16 mouse cellular contexts compared by ENCODE assay signal in genomic region chr13:58542601-58543041, GRCm38 (mm10).
DNase-seq lines count a peak whose midpoint lies in the region; ATAC-seq and TF ChIP-seq lines count a peak whose summit lies in the region.
"Had no signal": no experiment of that assay in that cellular context is flagged by ENCODE, and none has a peak within 500 bp of the region (broad histone marks: within the 10 kb centered on the region; RNA-seq: fewer than 3 reads in every experiment).

No protein-coding gene starts in this region.

- H3K4me3 ChIP-seq in layer of hippocampus, adult 2 months = no peak overlapping the region
- peak overlapping the region; percentile 43 for H3K4me3 ChIP-seq in erythroblast, embryonic 14.5 days (replicated peaks)
- H3K4me3 ChIP-seq in liver, embryonic 14.5 days (ENCODE audit: insufficient read depth in 1 of 2, low read depth in 2 of 2, low read length in 2 of 2) = peak overlapping the region; percentile 16 to 32; a peak in 3 of 4 replicates
- H3K4me3 ChIP-seq: embryonic facial prominence, embryonic 15.5 days; forebrain, embryonic 12.5 days; heart, adult 2 months; kidney, embryonic 15.5 days; midbrain, embryonic 12.5 days; neural tube, embryonic 13.5 days had no signal

- H3K27ac ChIP-seq in layer of hippocampus, adult 2 months = peak overlapping the region; percentile 85; the same call in 1 of the 2 replicates
- H3K27ac ChIP-seq in liver, embryonic 14.5 days = peak overlapping the region; percentile 90
- H3K27ac ChIP-seq: embryonic facial prominence, embryonic 15.5 days; forebrain, embryonic 12.5 days; heart, adult 2 months; hindbrain, embryonic 14.5 days; kidney, embryonic 15.5 days; macrophage; midbrain, embryonic 12.5 days; neural tube, embryonic 13.5 days had no signal

- TF ChIP-seq CTCF in layer of hippocampus, adult 2 months (conservative IDR thresholded peaks at IDR 0.05) = no peak
- no peak for TF ChIP-seq CTCF in liver, embryonic 14.5 days (IDR thresholded peaks at IDR 0.05; ENCODE audit: low read depth)

- H3K9me3 ChIP-seq in erythroblast, embryonic 14.5 days (ENCODE audit: control insufficient read depth, low read length) = no peaks in the 10 kb centered on the region
- H3K9me3 ChIP-seq in liver, embryonic 14.5 days (ENCODE audit: control insufficient read depth, low read length) = no peaks in the 10 kb centered on the region
- H3K9me3 ChIP-seq: embryonic facial prominence, embryonic 15.5 days; forebrain, embryonic 12.5 days; kidney, embryonic 15.5 days; midbrain, embryonic 12.5 days; neural tube, embryonic 13.5 days had no signal

- H3K27me3 ChIP-seq in erythroblast, embryonic 14.5 days (ENCODE audit: control insufficient read depth) = no peaks in the 10 kb centered on the region
- no peaks in the 10 kb centered on the region for H3K27me3 ChIP-seq in liver, embryonic 14.5 days (ENCODE audit: control insufficient read depth, insufficient read depth, low read length)
- H3K27me3 ChIP-seq: embryonic facial prominence, embryonic 15.5 days; forebrain, embryonic 12.5 days; kidney, embryonic 15.5 days; midbrain, embryonic 12.5 days had no signal

- H3K36me3 ChIP-seq in erythroblast, embryonic 14.5 days (ENCODE audit: control insufficient read depth) = no peaks in the 10 kb centered on the region
- no peaks in the 10 kb centered on the region for H3K36me3 ChIP-seq in liver, embryonic 14.5 days (replicated peaks; ENCODE audit: control insufficient read depth, insufficient read depth, low read depth)
- H3K36me3 ChIP-seq: embryonic facial prominence, embryonic 15.5 days; forebrain, embryonic 12.5 days; kidney, embryonic 15.5 days; midbrain, embryonic 12.5 days; neural tube, embryonic 13.5 days had no signal

- TF ChIP-seq EP300 in liver, embryonic 14.5 days (IDR thresholded peaks at IDR 0.05; ENCODE audit: low read depth) = no peak

- WGBS in liver, embryonic 14.5 days (ENCODE audit: insufficient replicate concordance) = 16% methylated on average over 10 of the region's 10 CpGs

- H3K4me2 ChIP-seq in liver, embryonic 14.5 days (ENCODE audit: low read depth) = peak overlapping the region; percentile 74
- H3K4me2 ChIP-seq: embryonic facial prominence, embryonic 15.5 days; forebrain, embryonic 12.5 days; hindbrain, embryonic 14.5 days; kidney, embryonic 15.5 days; midbrain, embryonic 12.5 days; neural tube, embryonic 13.5 days had no signal

- peak overlapping the region; percentile 66 for H3K9ac ChIP-seq in liver, embryonic 14.5 days (replicated peaks)
- H3K9ac ChIP-seq: embryonic facial prominence, embryonic 15.5 days; forebrain, embryonic 12.5 days; hindbrain, embryonic 14.5 days; kidney, embryonic 15.5 days; midbrain, embryonic 12.5 days; neural tube, embryonic 13.5 days had no signal

- ATAC-seq in liver, embryonic 14.5 days (ENCODE audit: insufficient read depth) = peak; percentile 80
- ATAC-seq: activated CD4-positive, CD25-positive, alpha-beta regulatory T cell, adult 4 months had no signal

- no peak for DNase-seq in layer of hippocampus, adult 2 months (ENCODE audit: low spot score in 2 of 2)
- no peak for DNase-seq in layer of hippocampus, adult 18-20 months (ENCODE audit: low spot score in 2 of 2)
- peak in 1 of 3 experiments; percentile 35 for DNase-seq in liver, embryonic 14.5 days (ENCODE audit: low read depth in 3 of 3, low spot score in 3 of 3)
- no peak for DNase-seq in adrenal gland, adult 18-20 months (ENCODE audit: low spot score in 2 of 2)
- no peak for DNase-seq in urinary bladder, postnatal 10 days (ENCODE audit: low spot score)
- no peak for DNase-seq in thymus, postnatal 10 days (ENCODE audit: low spot score in 2 of 2)

- peaks cover 58% of the 10 kb centered on the region for H3K4me1 ChIP-seq in erythroblast, embryonic 14.5 days (ENCODE audit: control insufficient read depth)
- H3K4me1 ChIP-seq in liver, embryonic 14.5 days (replicated peaks; ENCODE audit: control insufficient read depth in 2 of 2, insufficient read depth in 2 of 2, low read length in 1 of 2) = peaks cover 24 to 38% of the 10 kb centered on the region in 2 experiments
- H3K4me1 ChIP-seq: embryonic facial prominence, embryonic 15.5 days; kidney, embryonic 15.5 days had no signal
